Mouse (Mus musculus) ES-Bruce4 (cell line): ENCODE results near the gene Camkmt.

ENCODE experiments used
- CTCF ChIP-seq: IDR thresholded peaks from one replicate; pipeline ENCODE4 v1.8.1; 2011; ENCODE audit warnings: low read depth, low read length
- POLR2A ChIP-seq: IDR thresholded peaks from one replicate; pipeline ENCODE4 v1.8.1; 2011; ENCODE audit warnings: low read length; ENCODE audit not compliant: insufficient read depth

GRCm38 (mm10) chr17:85328901-85329300 lies 238.5 kb downstream of the Camkmt start:
- TF ChIP-seq CTCF (no peak), POLR2A (no peak)
